Mouse (Mus musculus) kidney, adult 2 months (tissue): ENCODE results near the gene Madcam1.

Experiments used
- CTCF ChIP-seq: fragments of 200-500 bp; conservative IDR thresholded peaks from 2 replicates; pipeline ENCODE4 v1.5.1; 2011; ENCODE audit warnings: low read depth, mild to moderate bottlenecking, control low read depth, low read length, moderate library complexity, mixed read lengths; ENCODE audit not compliant: insufficient read depth, insufficient read length
- POLR2A ChIP-seq: fragments of 200-500 bp; IDR thresholded peaks from one replicate; pipeline ENCODE4 v1.6.1; 2011; ENCODE audit warnings: low read depth, low read length, control low read depth

DNA sequence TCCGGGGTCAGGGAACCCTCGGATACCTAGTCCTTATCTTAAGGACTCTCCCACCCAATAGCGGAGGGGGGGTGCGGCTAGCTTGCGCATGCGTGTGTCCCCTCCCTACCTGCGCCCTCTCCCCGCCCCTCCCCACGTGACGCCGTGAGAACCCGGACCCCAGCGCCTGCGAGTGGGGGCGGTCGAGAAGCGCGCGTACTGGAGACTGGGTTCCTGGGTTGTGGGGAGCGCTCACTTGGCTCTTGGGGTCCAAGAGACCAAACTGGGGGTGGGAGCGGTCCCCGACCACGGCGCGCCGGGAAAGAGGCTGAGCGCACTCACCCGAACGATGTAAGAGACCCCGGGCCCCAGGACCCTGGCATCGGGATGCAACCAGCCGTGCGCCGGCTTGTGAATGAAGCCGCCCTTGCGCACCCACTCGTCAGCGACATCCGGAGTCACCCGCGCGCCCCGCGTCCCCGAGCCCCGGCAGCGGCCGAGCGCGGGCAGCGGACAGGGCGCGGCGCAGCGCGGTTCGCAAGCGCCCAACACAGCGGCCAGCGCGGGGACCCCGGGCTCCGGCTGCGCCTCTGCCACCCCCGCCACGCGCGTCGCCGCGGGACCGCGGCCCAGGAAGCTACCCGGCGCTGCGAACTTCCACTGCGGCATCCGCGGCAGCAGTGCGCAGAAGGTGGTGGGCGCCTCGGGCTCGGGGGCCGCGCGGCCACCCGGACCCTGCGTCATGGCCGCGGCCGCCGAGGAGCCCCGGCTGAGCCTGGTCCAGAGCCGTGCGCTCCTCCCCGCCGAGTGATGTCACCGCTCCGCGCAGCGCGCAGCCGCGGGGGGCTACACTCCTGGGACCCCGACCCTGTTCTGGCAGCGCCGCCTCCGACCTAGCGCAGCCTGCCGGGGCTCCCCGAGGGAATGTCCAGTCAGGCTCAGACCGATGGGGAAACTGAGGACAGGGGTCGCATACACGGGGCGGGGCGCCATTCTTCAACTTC lies 26.9 kb upstream of the Madcam1 start, which contains the start of gene Shc2:
- TF ChIP-seq CTCF (no peak), POLR2A (no peak)
